Mouse (Mus musculus) layer of hippocampus, adult 11-12 months (tissue): ENCODE data around the gene Cd8b1.

Experiments used
- DNase-seq: peaks from one replicate; pipeline ENCODE4 v3.0.0; 2022; ENCODE audit warnings: low spot score

Cd8b1 gene

DNA sequence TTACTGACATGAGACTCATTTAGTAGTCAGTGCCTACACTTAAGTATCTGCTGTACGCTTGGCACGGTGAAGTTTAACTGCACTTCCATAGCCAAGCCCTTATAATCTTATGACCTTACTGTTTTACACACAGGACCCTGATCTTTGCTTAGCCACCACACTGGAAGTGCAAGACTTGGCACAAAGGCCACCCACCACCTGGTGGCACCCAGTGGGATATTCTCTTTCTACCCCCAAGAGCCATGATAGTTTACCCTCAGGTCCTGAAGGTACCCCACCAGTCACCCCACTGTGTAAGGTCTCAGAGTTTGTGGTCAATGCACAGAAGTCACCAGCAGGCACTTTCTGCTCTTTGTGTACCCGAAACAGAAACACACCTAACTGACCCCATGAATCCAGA lies 28.6 kb downstream of the Cd8b1 start:
- no peak for DNase-seq

DNA sequence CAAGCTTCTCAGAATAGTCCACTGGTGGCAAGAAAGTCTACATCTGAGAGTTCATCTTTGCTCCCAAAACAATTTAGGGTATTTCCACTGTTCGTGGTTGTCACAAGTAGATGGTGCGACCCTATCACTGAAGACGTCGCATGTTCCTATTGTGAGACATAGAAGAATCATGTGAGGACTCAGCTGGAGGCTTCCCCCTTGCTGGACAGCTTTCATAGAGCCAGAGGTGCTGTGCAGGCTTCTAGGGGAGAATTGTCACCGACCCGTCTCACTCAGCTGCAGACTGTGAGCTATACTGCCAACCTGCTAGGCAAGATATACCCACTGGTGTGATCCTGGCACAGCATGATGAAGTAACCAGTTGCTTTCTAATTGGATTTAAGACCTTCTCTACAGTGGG lies 29.6 kb downstream of the Cd8b1 start:
- DNase-seq = no peak

DNA sequence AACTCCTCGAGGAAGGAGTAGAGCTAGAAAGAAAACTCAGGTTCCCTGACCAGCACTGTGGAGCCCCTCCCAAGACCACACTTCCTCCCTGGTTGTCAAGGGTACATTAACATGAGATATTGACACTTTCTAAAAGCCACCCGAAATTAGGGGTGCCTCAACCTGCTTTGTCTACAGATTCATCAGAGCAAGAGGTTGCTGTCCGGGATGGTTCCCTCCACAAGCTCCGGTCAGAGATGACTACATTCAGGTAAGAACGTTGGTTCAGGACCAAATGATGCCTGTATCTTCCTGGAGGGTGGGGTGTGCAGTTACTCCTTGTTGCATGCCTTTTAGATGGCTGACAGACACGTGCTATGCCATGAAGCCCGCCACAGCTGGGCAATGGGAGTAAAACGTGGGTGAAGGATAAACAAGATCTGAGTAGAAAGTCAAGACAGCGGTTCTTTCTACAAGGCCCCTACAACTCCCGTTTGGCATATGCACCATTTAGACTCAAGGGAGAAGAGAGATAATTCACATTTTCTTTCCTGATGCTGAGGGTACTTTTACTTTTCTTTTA lies 30.4 kb downstream of the Cd8b1 start:
- DNase-seq = no peak

DNA sequence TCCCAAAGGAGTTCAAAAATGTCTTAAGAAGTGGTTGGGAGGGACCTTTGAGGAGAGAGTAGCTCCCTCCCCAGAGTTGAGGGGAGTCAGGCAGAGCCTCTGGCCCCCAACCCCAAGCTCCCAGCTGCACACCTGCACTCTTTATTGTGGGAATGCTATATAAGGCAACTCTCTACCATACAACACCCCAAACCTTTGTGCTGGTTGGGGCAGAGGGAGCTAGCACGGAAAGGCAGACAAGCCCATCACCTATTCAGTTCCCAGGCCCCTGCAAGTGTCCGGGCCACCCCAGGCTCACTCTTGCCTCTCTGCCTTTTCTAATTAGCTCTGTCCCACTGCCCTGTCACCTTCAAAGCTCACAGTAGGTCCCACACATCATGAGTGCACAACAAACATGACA lies 31.1 kb downstream of the Cd8b1 start:
- no peak for DNase-seq

DNA sequence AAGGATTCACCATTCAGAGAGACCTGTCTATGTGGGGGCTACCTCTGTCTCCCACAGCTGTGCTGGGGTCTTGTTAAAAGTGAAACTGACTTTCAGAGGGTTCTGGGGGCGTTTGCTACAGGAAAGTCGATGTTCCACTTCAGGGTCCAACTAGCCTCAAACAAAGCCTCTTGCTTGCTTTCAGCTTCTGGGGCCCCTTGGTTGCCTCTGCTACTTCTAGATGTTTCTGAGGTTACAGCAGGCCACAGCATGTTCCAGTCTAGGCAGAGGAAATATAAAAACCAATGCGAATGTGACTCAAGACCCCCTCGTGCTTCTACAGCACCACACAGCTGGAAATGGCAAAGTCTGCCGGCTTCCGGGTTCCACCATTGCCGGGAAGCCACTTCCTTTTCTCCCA lies 34.9 kb downstream of the Cd8b1 start:
- DNase-seq = no peak

DNA sequence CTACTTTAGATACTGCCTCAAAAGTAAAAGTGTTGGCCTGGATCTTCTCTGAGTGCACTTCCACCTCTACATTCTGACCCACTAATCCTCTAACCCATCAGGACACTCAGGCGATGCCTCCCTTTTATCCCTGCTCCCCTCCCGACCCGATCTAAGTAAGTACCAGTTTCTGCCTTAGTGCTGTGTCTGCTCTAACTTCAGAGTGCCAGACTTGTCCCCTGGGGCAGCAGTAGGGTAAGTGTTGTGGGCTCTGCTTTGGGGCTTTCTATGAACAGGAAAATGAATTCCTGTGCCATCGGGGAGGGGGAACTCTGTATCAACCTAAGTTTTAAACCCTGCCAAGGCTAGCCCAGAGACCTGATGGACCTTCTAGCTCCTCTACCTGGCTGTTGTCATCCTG lies 37.6 kb downstream of the Cd8b1 start:
- no peak for DNase-seq

DNA sequence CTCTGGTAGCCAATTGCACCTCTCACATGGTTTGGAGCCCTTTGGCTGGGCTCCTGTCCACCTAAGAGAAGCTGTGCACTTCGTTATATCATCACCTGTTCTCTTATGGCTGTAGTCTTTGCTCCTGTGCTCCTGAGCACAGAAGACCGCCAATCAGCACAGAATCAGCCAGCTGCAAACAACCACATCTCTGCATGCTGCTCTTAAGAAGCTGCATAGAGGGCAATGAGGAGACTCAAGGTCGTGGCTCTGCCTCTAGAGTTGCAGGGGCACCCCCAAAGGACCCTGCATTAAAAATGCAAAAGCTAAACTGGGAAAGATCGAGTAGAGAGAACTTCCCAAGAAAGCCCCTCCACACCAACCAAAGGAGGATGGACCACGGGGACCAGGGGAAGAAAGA lies 38.2 kb downstream of the Cd8b1 start:
- no peak for DNase-seq

DNA sequence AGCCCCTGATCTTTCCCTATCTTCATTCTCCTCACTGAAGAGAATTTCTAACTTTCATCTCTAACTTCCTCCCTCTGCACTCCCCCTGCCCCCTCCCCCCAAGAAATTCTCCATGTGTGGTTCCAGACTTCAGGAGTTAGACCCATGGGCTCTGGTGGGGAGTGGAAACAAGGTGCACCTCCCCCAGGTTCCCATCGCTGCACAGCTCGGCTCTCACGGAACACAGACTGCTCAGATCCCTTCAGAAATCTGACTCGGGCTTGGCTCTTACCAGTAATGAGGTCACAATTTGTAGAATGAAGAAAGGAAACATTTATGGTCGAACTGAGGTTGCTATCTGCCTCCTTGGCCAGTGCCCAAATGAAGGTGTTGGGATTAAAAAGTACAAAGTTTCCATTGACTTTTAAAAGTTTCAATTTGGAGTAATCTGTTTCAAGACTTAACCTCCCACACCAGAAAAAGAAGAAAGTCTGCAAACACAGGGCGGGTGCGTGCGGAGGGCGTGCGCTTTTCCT lies 38.6 kb downstream of the Cd8b1 start:
- DNase-seq = no peak

DNA sequence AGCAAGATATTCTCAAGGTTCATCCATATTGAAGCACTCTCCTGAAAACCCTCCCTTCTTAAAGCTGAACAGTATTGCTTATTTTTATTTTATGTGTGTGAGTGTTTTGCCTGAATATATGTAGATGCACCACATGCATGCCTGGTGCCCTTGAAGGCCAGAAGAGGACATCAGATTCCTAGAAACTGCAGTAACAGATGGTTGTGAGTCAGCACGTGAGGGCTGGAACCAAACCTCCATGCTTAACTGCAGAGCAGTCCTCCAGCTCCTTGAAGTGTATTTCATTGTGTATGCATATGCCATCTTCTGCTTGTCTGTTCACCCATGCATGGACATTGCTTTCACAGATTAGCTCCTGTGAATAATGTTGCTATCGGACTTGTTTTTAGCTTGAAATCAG lies 41.4 kb downstream of the Cd8b1 start:
- no peak for DNase-seq

DNA sequence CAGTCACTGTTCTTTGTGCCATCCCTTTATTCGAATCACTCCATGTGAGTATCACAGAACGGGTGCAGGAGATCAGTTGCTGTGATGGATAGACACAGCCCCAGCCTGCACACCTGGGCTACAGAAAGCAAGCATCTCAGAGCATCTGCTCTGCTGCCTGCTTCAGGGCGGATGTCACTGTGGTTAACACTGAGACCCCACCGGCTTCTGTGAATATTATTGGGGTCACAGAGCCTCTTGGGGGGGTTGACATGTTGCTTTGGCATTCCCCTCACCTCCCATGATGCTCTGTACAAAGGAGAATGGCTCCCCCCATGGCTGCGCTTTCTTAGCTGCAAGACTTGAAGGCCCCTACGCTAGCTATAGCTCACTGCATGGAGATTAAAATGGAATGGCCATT lies 46.8 kb downstream of the Cd8b1 start:
- no peak for DNase-seq

DNA sequence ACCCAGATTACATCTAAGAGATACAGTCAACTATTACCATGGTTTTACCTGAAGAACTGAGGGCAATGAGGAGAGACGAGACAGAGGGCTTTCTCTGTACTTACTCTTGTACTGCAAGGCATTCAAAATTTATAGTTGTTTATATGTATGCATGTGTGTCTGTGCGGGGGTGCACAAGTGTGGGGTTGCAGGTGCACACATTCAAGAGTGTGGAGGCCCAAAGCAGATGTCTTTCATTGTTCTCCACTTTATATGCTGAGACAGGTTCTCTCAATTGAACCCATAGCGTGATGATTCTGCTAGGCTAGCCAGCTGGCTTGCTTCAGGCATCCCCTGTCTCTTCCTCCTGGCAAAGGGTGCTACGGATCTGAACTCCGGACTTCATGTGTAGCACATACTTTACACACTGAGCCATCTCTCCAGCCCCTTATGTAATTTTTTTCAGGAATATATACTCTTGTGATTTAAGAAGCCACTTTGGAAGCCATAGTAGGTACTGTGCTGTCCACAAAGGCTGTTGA lies 48.6 kb downstream of the Cd8b1 start:
- no peak for DNase-seq

DNA sequence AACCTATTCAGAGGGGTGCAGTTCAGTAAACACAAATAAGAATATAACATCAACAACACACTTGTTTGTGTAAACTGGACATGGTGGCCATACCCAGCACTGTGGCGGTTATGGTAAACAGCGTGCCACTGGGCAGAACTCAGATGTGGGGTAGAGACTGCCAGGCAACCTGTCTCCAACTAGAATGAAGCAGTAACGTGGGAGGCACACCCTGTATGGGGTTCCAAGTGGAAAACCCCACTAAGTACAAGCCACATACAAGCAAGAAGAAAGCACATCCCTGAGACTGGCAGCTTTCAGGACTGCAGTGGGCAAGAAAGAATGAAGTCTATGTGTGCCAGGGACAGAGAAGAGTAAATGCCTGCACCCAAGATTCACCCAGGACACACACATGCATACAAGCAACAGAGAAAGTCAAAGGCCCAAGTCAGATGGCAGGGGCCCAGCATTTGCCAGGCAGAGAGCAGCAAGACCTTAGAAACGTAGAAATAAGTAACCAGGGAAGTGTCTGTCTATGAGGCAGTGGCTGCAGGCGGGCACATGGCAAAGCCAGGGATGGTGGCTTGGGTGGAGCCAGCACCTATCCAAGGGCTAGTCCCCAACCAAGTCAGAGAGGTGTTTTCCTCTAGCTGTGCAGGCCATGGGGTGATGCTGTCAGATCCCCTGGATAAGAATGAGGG lies 49.6 kb downstream of the Cd8b1 start:
- DNase-seq = no peak

DNA sequence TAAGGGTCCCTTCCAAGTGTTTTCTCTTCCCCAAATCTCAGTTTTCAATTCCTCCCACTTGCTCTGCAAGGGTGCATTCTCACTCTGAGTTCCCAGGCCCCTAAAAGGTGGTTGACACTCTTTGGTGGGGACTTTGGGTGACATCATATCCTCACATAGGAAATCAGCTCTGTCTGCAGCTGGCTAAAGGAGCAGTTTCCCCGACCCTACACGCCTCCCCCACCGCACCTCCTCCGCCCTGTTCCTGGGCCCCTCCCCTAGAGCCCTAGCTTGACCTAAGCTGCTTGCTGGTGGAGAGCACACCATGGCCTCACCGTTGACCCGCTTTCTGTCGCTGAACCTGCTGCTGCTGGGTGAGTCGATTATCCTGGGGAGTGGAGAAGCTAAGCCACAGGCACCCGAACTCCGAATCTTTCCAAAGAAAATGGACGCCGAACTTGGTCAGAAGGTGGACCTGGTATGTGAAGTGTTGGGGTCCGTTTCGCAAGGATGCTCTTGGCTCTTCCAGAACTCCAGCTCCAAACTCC lies 50.7 kb downstream of the Cd8b1 start, which contains the start of gene Cd8a:
Gene Cd8a, plus strand, starts transcription at position 179 of the 527 bp plus-strand sequence.
- no peak for DNase-seq

DNA sequence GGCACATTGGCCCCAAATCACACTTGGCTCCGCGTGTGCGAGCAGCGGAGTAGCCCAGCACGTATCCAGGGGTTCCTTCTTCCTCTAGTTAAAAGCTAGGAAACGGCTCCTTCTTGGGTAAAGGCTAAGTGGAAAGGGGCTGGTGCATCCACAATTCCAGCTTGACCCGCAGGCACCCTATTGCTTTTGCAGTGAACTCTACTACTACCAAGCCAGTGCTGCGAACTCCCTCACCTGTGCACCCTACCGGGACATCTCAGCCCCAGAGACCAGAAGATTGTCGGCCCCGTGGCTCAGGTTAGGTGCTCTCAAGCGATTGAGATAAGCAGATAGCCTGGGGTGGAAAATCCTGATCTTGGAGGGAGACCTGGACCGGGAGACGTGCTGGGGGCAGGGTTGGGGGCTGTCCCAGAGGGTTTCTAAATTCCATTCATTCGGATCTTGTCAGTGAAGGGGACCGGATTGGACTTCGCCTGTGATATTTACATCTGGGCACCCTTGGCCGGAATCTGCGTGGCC lies 51.8 kb downstream of the Cd8b1 start:
- DNase-seq = no peak

DNA sequence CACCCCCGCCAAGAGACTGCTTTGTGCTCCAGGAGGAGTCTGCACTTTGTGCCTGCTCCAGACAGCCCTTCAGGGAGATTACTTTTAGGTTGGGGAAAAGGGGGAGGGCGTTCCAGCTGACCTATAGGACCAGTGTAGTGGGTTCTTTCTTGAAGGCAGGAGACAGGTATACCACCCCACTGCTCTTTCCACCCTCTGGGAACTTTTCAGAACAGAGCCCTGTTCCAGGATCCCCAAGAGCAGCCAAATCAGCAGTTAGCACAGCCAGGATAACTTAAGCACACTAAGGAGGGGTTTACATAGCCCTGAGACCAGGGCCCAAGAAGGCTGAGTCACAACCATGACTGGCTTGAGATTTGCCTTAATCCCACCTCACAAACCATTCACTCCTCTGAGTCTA lies 52.3 kb downstream of the Cd8b1 start:
- no peak for DNase-seq

DNA sequence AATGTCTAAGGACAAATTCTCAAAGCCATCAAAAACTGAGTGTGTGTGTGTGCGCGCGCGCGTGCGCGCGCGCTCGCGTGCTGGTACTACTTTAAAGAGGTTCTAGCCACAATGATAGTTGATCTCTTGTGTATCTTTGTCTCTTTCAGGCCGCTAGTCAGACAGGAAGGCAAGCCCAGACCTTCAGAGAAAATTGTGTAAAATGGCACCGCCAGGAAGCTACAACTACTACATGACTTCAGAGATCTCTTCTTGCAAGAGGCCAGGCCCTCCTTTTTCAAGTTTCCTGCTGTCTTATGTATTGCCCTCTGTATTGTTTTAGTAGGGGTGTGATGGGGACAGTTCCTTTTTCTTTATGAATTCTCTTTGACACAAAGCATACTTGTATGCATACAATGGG lies 54.1 kb downstream of the Cd8b1 start:
- DNase-seq = no peak

DNA sequence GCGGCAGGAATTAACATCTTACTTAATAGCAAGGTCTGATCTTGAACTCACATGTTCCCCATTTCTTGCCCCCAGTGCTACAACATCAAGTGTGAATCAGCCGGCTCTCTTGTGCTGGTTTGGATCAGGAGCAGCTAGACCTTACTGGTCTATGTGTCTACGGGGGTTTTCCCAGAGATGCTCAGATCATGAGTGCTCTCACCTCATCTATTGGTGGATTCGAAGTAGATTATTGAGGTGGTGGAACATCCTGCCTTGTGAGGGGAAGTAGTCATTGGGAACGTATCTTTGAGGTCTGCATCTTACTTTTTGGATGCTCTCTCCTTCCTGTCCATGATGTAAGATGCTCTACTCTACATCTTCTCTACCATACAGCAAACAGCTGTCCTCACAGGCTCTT lies 59.1 kb downstream of the Cd8b1 start:
- no peak for DNase-seq
